Comparison of ENCODE assay signal across 8 mouse cellular contexts in the genomic region with DNA sequence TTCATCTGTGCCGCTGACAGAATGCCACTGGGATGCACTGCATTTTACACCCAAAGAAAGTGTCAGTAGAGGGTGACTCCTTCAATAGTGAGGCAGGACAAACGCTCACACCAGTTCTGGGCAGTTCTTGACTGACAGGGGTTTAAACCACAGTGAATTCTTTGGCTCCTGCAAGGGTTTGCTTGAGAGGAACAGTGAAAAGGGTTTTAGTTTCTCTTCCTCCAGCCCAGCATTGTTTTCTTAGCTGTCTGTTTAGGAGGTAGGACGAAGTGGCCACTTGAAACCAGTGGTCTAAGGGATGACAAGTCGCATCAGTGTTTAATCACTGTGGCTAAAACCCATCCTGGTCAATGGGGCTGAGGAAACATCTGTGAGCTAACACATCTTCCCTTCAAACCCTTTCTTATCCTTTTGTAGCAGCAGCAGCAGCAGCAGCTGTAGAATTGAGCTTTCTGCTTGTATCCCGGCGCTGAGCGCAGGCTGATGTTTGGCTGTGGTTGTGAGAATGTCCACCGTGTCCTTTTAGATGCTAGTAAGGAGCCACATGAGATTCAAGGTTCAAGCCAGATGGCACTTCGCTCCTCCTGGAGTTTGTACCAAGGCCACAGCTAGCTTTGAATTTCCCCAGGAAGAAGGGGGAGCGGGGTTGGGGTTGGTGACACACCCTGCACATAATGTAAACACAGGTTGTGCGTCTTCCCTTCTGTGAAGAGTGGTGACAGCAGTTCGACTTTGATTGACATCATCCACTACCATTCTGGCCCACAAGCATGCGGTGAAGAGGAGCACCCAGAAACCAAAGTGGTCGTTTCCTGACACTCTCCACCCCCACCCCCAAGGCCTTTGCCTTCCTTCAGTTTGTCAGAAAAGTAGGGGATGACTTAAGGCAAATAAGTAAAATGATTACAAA.
DNase-seq lines count a peak whose midpoint lies in the region; ATAC-seq and TF ChIP-seq lines count a peak whose summit lies in the region.

No protein-coding gene starts in this region.

- no peak overlapping the region for H3K4me2 ChIP-seq in kidney, embryonic 14.5 days (replicated peaks; ENCODE audit: low read depth, low read length)
- no peak overlapping the region; the same call in 1 of the 2 replicates for H3K4me2 ChIP-seq in lung, embryonic 15.5 days

- H3K36me3 ChIP-seq in kidney, embryonic 14.5 days (ENCODE audit: control insufficient read depth, insufficient read depth, low read length), result no peaks in the 10 kb centered on the region
- H3K36me3 ChIP-seq in kidney, adult 2 months (ENCODE audit: control insufficient read depth, insufficient read depth, low read length), result no peaks in the 10 kb centered on the region
- no peaks in the 10 kb centered on the region for H3K36me3 ChIP-seq in lung, embryonic 15.5 days

- no peaks in the 10 kb centered on the region for H3K27me3 ChIP-seq in kidney, embryonic 14.5 days (ENCODE audit: control insufficient read depth, insufficient read depth, low read length)
- H3K27me3 ChIP-seq in kidney, adult 2 months (replicated peaks; ENCODE audit: control insufficient read depth, insufficient read depth, low read length), result no peaks in the 10 kb centered on the region
- H3K27me3 ChIP-seq in lung, embryonic 15.5 days, result no peaks in the 10 kb centered on the region

- peak; percentile 49; the same call in 1 of the 2 replicates for ATAC-seq in kidney, embryonic 14.5 days (ENCODE audit: low FRiP score, low TSS enrichment)
- 0 out of 2 replicates have a peak, but pooled peaks have one; percentile 46 for ATAC-seq in lung, embryonic 15.5 days (ENCODE audit: borderline replicate concordance, extremely low read depth, low FRiP score, low TSS enrichment)
- ATAC-seq in neutrophil, adult 5-6 weeks (ENCODE audit: extremely low read depth, insufficient number of reproducible peaks, low FRiP score, poor library complexity, severe bottlenecking), result peak; percentile 66

- no peak for TF ChIP-seq CTCF in kidney, adult 2 months (conservative IDR thresholded peaks at IDR 0.05; ENCODE audit: insufficient read depth, insufficient read length, low read depth, low read length)
- no peak for TF ChIP-seq CTCF in bone marrow, adult 2 months (IDR thresholded peaks at IDR 0.05; ENCODE audit: control insufficient read depth, insufficient read depth, low read length)

- DNase-seq in kidney, adult 2 months, result no peak
- DNase-seq in cerebellum, postnatal 36 days, result no peak
- DNase-seq in adrenal gland, adult 2 months, result no peak
- DNase-seq in cerebellum, postnatal 25 days, result no peak

- no peak for TF ChIP-seq POLR2A in kidney, adult 2 months (IDR thresholded peaks at IDR 0.05; ENCODE audit: low read depth, low read length)
- no peak for TF ChIP-seq POLR2A in bone marrow, adult 2 months (IDR thresholded peaks at IDR 0.05; ENCODE audit: borderline replicate concordance, control insufficient read depth, low read depth, low read length)

- no peak overlapping the region for H3K9ac ChIP-seq in kidney, embryonic 14.5 days (ENCODE audit: low read depth, low read length)
- no peak overlapping the region for H3K9ac ChIP-seq in lung, embryonic 15.5 days

- no peak overlapping the region for H3K4me3 ChIP-seq in kidney, embryonic 14.5 days (ENCODE audit: low read length)
- no peak overlapping the region for H3K4me3 ChIP-seq in kidney, adult 2 months (ENCODE audit: insufficient read depth, low read depth, low read length)
- H3K4me3 ChIP-seq in bone marrow, adult 2 months (replicated peaks; ENCODE audit: control insufficient read depth, low read depth, low read length), result no peak overlapping the region
- no peak overlapping the region for H3K4me3 ChIP-seq in lung, embryonic 15.5 days

- H3K4me1 ChIP-seq in kidney, embryonic 14.5 days (ENCODE audit: control insufficient read depth, insufficient read depth, low read length), result peaks cover 10% of the 10 kb centered on the region; the same call in 1 of the 2 replicates
- peaks cover 3% of the 10 kb centered on the region; the same call in 1 of the 2 replicates for H3K4me1 ChIP-seq in kidney, adult 2 months (ENCODE audit: control insufficient read depth, insufficient read depth, low read length)
- H3K4me1 ChIP-seq in bone marrow, adult 2 months (ENCODE audit: control insufficient read depth, insufficient read depth, low read length), result no peaks in the 10 kb centered on the region; the same call in 1 of the 2 replicates
- H3K4me1 ChIP-seq in lung, embryonic 15.5 days, result peaks cover 12% of the 10 kb centered on the region

- H3K27ac ChIP-seq in kidney, embryonic 14.5 days (ENCODE audit: low read depth, low read length), result 0 out of 2 replicates have a peak overlapping the region, but pooled peaks have one; percentile 7
- H3K27ac ChIP-seq in kidney, adult 2 months (ENCODE audit: insufficient read depth, low read depth, low read length), result no peak overlapping the region
- H3K27ac ChIP-seq in bone marrow, adult 2 months (ENCODE audit: control insufficient read depth, insufficient read depth, low read depth, low read length, poor library complexity), result peak overlapping the region; percentile 54
- H3K27ac ChIP-seq in lung, embryonic 15.5 days, result peak overlapping the region; percentile 49

- H3K9me3 ChIP-seq in kidney, embryonic 14.5 days (ENCODE audit: control insufficient read depth, low read length), result no peaks in the 10 kb centered on the region
- H3K9me3 ChIP-seq in lung, embryonic 15.5 days, result no peaks in the 10 kb centered on the region

- WGBS in kidney, embryonic 14.5 days, result 59% methylated on average over 14 of the region's 14 CpGs
- 45% methylated on average over 14 of the region's 14 CpGs for WGBS in kidney, adult 2 months
- 12% methylated on average over 14 of the region's 14 CpGs for WGBS in bone marrow, adult 2 months
- 44% methylated on average over 14 of the region's 14 CpGs for WGBS in lung, embryonic 15.5 days
